Mouse (Mus musculus): ENCODE measurements at regions not wholly inside any gene's neighbourhood (a gene's known extent, or its start where the extent isn't known, plus 50 kb on each side); places are given as distances from the start of the nearest gene placed in this dataset.
A peak's percentile ranks its signal among the peaks of the same experiment; 100 is the strongest.
"Not testable (repeated sequence)": the region's sequence is repeated elsewhere in the genome, so short reads cannot be mapped to it uniquely, and the experiment has no call there.

- no peak for DNase-seq
Measured at GRCm38 (mm10) chr2:133738839-133739430, 187.0 kb downstream of the Bmp2 start.

- no peak for DNase-seq
Measured at GRCm38 (mm10) chr2:133748493-133748892, 196.5 kb downstream of the Bmp2 start.

GRCm38 (mm10) chr2:133749846-133750637 lies 198.1 kb downstream of the Bmp2 start:
- peak; percentile 14 for DNase-seq

GRCm38 (mm10) chr2:133754088-133754487 lies 202.1 kb downstream of the Bmp2 start:
- DNase-seq: no peak

GRCm38 (mm10) chr2:133761496-133761895 lies 209.5 kb downstream of the Bmp2 start:
- peak; percentile 70 for DNase-seq

GRCm38 (mm10) chr2:133768546-133768945 lies 216.6 kb downstream of the Bmp2 start:
- DNase-seq: no peak

- DNase-seq: no peak
Measured at GRCm38 (mm10) chr2:133783588-133784342, 231.8 kb downstream of the Bmp2 start.

- DNase-seq: no peak
Measured at GRCm38 (mm10) chr2:133791031-133791430, 239.1 kb downstream of the Bmp2 start.

GRCm38 (mm10) chr2:133793293-133793692 lies 241.3 kb downstream of the Bmp2 start:
- DNase-seq: peak; percentile 11

- DNase-seq: no peak
Measured at GRCm38 (mm10) chr2:133802666-133803065, 250.7 kb downstream of the Bmp2 start.

- no peak for DNase-seq
Measured at GRCm38 (mm10) chr2:133821418-133821817, 269.5 kb downstream of the Bmp2 start.

GRCm38 (mm10) chr2:133829406-133829805 lies 277.4 kb downstream of the Bmp2 start:
- DNase-seq: no peak

- DNase-seq: no peak
Measured at GRCm38 (mm10) chr2:133850485-133850884, 298.5 kb downstream of the Bmp2 start.

- DNase-seq: not testable (repeated sequence)
Measured at GRCm38 (mm10) chr2:133874982-133875381, 323.0 kb downstream of the Bmp2 start.

GRCm38 (mm10) chr2:133883682-133884081 lies 331.7 kb downstream of the Bmp2 start:
- DNase-seq: no peak

GRCm38 (mm10) chr2:133906269-133906668 lies 354.3 kb downstream of the Bmp2 start:
- no peak for DNase-seq
